Mouse (Mus musculus) inflammation-experienced regulatory T-cells (primary cell): ENCODE data around the gene Ces1a. TPM values are rescaled to one million over a fixed set of nuclear protein-coding genes. Genes with fewer than 3 reads are reported as not detected.

Experiments
- polyA plus RNA-seq, 2 experiments: library from polyadenylated mRNA; unstranded; fragments of 100-300 nt; shearing (Covaris generic); gene quantifications; one replicate each; pipeline ENCODE4 v1.2.1; 2017

The Ces1a gene
- under 1 TPM in 1 of 2 experiments, not detected in 1; 0.18 TPM for polyA plus RNA-seq

GRCm38 (mm10) chr8:93048092-93048491 is at the start of gene Ces1a:
Ces1a (minus strand) TSS chr8:93048192.

GRCm38 (mm10) chr8:93079887-93080286 is 31.9 kb upstream of the Ces1a start, which contains the start of gene Ces1b:
Ces1b (minus strand) TSS chr8:93080017.

Other genes starting within 250 kb of the Ces1a start
- gene Mmp2, start 220.9 kb downstream of the Ces1a start, polyA plus RNA-seq, result not detected
- gene Lpcat2, start 192.9 kb downstream of the Ces1a start, polyA plus RNA-seq, result 1 to 10 TPM in 1 of 2 experiments, under 1 TPM in 1; 0.80 to 8.1 TPM
- gene Capns2, start 146.8 kb downstream of the Ces1a start, polyA plus RNA-seq, result not detected
- under 1 TPM; 0.02 to 0.13 TPM for gene Slc6a2, start 88.1 kb downstream of the Ces1a start, polyA plus RNA-seq
- gene Ces1b, start 31.8 kb upstream of the Ces1a start, polyA plus RNA-seq, result under 1 TPM in 1 of 2 experiments, not detected in 1; 0.21 TPM
- gene Ces1c, start 83.1 kb upstream of the Ces1a start, polyA plus RNA-seq, result under 1 TPM in 1 of 2 experiments, not detected in 1; 0.27 TPM
- gene Ces1d, start 149.6 kb upstream of the Ces1a start, polyA plus RNA-seq, result under 1 TPM; 0.18 to 0.95 TPM
- gene Ces1e, start 181.4 kb upstream of the Ces1a start, polyA plus RNA-seq, result 1 to 10 TPM in 1 of 2 experiments, under 1 TPM in 1; 0.42 to 1.3 TPM
- gene Ces1f, start 231.6 kb upstream of the Ces1a start, polyA plus RNA-seq, result under 1 TPM in 1 of 2 experiments, not detected in 1; 0.95 TPM